Mouse (Mus musculus): ENCODE results near the gene Taf5l. TPM values are rescaled to one million over a fixed set of nuclear protein-coding genes. Genes with fewer than 3 reads are reported as not detected.
A peak's percentile ranks its signal among the peaks of the same experiment; 100 is the strongest.
"Not testable (repeated sequence)": the region's sequence is repeated elsewhere in the genome, so short reads cannot be mapped to it uniquely, and the experiment has no call there.

Gene Taf5l
- polyA plus RNA-seq, 1 experiment from 2014 or later = 62.5 TPM

DNA sequence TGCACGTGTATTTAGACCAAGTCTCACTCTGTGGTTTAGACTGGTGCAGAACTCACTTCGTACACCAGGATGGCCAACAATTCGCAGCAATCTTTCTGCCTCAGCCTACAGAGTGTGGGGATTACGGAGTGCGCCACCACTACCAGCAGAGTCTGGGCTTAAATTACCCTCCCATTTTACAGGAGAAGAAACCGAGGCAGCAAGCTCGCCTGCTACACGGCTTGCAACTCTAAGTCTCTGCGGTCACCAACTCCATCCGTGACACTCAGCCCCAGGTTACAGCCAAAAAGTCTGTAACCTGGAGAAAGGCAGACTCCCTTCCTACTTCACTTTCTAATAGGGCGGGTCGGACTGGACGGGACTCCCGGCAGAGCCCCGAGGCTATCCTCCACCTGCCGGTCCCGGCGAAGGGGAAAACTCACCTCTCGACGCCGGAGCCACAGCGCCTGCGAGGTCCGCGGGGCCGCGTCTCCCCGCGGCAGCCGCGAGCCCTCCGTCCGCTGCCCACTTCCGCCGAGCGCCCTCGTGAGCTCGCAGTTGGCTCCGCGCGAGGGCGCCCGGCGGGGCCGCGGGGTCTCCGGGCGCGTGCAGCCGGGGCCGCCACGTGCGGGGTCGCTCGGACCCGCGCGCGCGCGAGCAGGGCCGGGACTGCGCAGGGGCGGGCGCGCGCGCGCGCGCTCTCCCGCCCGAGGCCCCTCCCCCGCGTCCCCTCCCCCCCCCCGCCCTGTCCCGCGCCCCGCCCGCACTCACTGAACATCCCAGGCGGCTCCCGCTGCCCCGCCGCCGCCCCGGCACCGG is 559 bp downstream of the Taf5l start:
- Histone ChIP-seq H3K4me1 (replicated peaks; ENCODE audit: control insufficient read depth, insufficient read depth, low read length) (peaks cover 34% of the 10 kb centered on the region), H3K27me3 (replicated peaks; ENCODE audit: control insufficient read depth, insufficient read depth, low read length) (no peaks in the 10 kb centered on the region), H3K27ac (ENCODE audit: low read depth, low read length) (peak overlapping the region; percentile 89), H3K4me2 (peak overlapping the region; percentile 73), H3K9me3 (ENCODE audit: control insufficient read depth, low read length) (no peaks in the 10 kb centered on the region), H3K36me3 (ENCODE audit: control insufficient read depth, insufficient read depth, low read length) (peaks cover 4% of the 10 kb centered on the region; the same call in 1 of the 2 replicates), H3K9ac (ENCODE audit: low read depth, low read length) (peak overlapping the region; percentile 95), H3K4me3 (ENCODE audit: low read depth, low read length) (peak overlapping the region; percentile 89)
- DNase-seq (ENCODE audit: low spot score) (no peak), ATAC-seq (replicated peaks; ENCODE audit: low FRiP score) (peak; percentile 72)
- WGBS = under 1% methylated on average over 64 of the region's 87 CpGs

DNA sequence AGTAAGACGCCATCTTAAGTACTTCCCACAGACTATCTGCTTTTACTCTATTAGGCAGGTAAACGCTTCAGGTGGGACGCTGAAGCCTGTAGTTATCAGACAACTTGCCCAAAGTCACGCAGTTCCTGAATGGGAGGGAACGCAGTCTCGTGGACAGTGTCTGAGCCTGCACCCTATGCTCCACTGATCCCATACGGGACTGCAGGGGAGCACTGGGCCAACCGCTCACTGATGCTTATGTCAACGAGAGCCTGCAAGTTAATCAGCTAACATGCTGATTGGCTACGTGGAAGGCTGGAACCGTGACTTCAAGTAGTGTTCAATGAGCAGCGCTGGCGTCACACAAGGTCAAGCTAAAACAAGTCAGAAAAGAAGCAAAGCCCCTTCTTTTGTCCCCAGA is 1.4 kb downstream of the Taf5l start:
- Histone ChIP-seq H3K9ac (ENCODE audit: low read depth, low read length) (peak overlapping the region; percentile 95), H3K9me3 (ENCODE audit: control insufficient read depth, low read length) (no peaks in the 10 kb centered on the region), H3K4me1 (replicated peaks; ENCODE audit: control insufficient read depth, insufficient read depth, low read length) (peaks cover 39% of the 10 kb centered on the region), H3K27ac (ENCODE audit: low read depth, low read length) (peak overlapping the region; percentile 89; the same call in 1 of the 2 replicates), H3K36me3 (ENCODE audit: control insufficient read depth, insufficient read depth, low read length) (peaks cover 4% of the 10 kb centered on the region; the same call in 1 of the 2 replicates), H3K4me2 (peak overlapping the region; percentile 73), H3K27me3 (replicated peaks; ENCODE audit: control insufficient read depth, insufficient read depth, low read length) (no peaks in the 10 kb centered on the region), H3K4me3 (ENCODE audit: low read depth, low read length) (peak overlapping the region; percentile 89)
- 14% methylated on average over 13 of the region's 13 CpGs for WGBS
- DNase-seq (ENCODE audit: low spot score) = peak; percentile 44
- peak; percentile 68 for ATAC-seq (replicated peaks; ENCODE audit: low FRiP score)

DNA sequence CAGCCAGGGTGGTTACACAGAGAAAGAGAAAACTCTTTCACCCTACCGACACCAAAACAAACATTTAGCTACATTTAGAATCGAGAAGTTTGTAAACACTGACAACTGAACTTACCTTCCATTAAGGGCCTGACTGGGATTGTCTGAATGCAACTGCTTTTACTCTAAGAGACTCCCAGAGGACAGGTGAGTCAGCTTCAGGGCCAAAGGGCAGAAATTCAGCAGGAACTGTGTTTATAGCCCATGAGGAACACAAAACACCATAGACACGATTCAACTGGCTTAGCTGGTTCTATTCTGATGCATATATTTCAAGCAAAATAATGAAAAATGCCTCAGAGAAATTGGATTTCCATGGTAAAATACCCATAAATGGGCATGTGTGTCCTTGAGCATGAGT is 6.4 kb downstream of the Taf5l start:
- peaks cover 5% of the 10 kb centered on the region for H3K36me3 ChIP-seq (ENCODE audit: control insufficient read depth, insufficient read depth, low read length)
- no peaks in the 10 kb centered on the region for H3K9me3 ChIP-seq (ENCODE audit: control insufficient read depth, low read length)
- H3K4me3 ChIP-seq (ENCODE audit: low read depth, low read length) = no peak overlapping the region
- 76% methylated on average over 3 of the region's 3 CpGs for WGBS
- H3K4me1 ChIP-seq (replicated peaks; ENCODE audit: control insufficient read depth, insufficient read depth, low read length) = peaks cover 30% of the 10 kb centered on the region
- DNase-seq (ENCODE audit: low spot score) (no peak), ATAC-seq (replicated peaks; ENCODE audit: low FRiP score) (no peak)
- no peak overlapping the region for H3K9ac ChIP-seq (ENCODE audit: low read depth, low read length)
- H3K27me3 ChIP-seq (replicated peaks; ENCODE audit: control insufficient read depth, insufficient read depth, low read length) = no peaks in the 10 kb centered on the region
- H3K27ac ChIP-seq (ENCODE audit: low read depth, low read length) = no peak overlapping the region
- no peak overlapping the region for H3K4me2 ChIP-seq

DNA sequence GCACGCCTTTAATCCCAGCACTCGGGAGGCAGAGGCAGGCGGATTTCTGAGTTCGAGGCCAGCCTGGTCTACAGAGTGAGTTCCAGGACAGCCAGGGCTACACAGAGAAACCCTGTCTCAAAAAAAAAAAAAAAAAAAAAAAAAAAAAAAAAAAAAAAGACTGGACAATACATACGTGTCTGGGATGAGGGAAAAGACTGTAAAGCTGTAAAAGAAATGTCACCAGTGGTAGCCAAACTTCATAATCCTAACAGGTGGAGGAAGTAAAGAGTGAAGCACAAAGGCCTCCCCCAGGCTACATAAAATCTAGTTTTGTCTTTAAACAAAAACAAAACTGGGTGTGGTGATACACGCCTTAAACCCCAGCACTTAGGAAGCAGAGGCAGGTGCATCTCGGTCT is 6.9 kb downstream of the Taf5l start:
- 87% methylated on average over 6 of the region's 7 CpGs for WGBS
- H3K27ac ChIP-seq (ENCODE audit: low read depth, low read length); H3K36me3 ChIP-seq (ENCODE audit: control insufficient read depth, insufficient read depth, low read length); H3K9ac ChIP-seq (ENCODE audit: low read depth, low read length); H3K4me2 ChIP-seq; DNase-seq (ENCODE audit: low spot score); H3K9me3 ChIP-seq (ENCODE audit: control insufficient read depth, low read length); H3K4me3 ChIP-seq (ENCODE audit: low read depth, low read length); H3K27me3 ChIP-seq (replicated peaks; ENCODE audit: control insufficient read depth, insufficient read depth, low read length); ATAC-seq (replicated peaks; ENCODE audit: low FRiP score): not testable (repeated sequence)
- H3K4me1 ChIP-seq (replicated peaks; ENCODE audit: control insufficient read depth, insufficient read depth, low read length) = peaks cover 25% of the 10 kb centered on the region

DNA sequence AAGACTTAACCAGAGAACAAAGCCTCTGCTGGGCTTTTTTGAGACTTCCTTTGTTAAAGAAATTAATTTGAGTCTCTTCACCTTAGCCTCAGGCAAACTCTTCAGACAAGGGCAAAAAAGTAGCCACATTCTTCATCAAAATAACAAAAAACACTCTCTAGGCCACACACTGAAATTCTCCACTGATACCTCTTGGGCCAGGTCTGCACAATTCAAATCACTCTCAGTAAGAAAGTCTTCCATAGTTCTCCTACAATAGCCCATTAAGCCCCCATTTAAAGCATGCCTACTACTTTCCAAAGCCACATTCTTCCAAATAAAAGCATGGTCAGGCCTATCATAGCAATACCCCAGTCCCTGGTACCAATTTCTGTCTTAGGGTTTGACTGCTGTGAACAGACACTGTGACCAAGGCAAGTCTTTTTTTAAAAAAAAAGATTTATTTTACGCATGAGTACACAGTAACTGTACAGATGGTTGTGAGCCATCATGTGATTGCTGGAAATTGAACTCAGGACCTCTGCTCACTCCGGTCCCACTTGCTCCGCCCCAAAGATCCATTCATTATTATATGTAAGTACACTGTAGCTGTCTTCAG is 9.1 kb downstream of the Taf5l start:
- Histone ChIP-seq H3K36me3 (ENCODE audit: control insufficient read depth, insufficient read depth, low read length) (peaks cover 27% of the 10 kb centered on the region), H3K4me1 (replicated peaks; ENCODE audit: control insufficient read depth, insufficient read depth, low read length) (peaks cover 14% of the 10 kb centered on the region), H3K4me2 (0 out of 2 replicates have a peak overlapping the region, but pooled peaks have one; percentile 4), H3K9me3 (ENCODE audit: control insufficient read depth, low read length) (no peaks in the 10 kb centered on the region), H3K27ac (ENCODE audit: low read depth, low read length) (no peak overlapping the region), H3K9ac (ENCODE audit: low read depth, low read length) (no peak overlapping the region), H3K4me3 (ENCODE audit: low read depth, low read length) (no peak overlapping the region), H3K27me3 (replicated peaks; ENCODE audit: control insufficient read depth, insufficient read depth, low read length) (no peaks in the 10 kb centered on the region)
- WGBS = 92% methylated on average over 3 of the region's 3 CpGs
- DNase-seq (ENCODE audit: low spot score) (no peak), ATAC-seq (replicated peaks; ENCODE audit: low FRiP score) (no peak)

DNA sequence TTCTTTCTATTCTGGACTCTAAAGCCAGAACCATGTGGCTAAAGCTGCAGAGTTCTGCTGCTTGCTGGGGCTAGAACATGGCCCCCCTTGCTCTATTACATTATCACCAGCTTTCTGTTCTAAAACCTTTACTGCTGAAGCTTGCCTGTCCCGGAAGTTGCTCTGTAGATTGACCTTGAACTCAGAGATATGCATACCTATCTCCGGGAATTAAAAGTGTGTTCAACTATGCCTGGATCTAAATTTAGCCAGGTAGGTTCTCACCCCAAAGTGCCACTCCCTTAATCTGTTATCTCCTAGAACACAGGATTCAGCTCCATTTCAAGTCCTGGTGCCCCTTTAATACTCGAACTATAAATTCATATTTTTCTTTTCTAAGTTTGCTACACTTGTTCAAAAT is 9.6 kb downstream of the Taf5l start:
- no peaks in the 10 kb centered on the region for H3K9me3 ChIP-seq (ENCODE audit: control insufficient read depth, low read length)
- WGBS = 48% methylated on average over 3 of the region's 3 CpGs
- no peak overlapping the region for H3K27ac ChIP-seq (ENCODE audit: low read depth, low read length)
- H3K9ac ChIP-seq (ENCODE audit: low read depth, low read length) = no peak overlapping the region
- ATAC-seq (replicated peaks; ENCODE audit: low FRiP score) = no peak; the same call in 1 of the 2 replicates
- no peaks in the 10 kb centered on the region for H3K27me3 ChIP-seq (replicated peaks; ENCODE audit: control insufficient read depth, insufficient read depth, low read length)
- H3K4me3 ChIP-seq (ENCODE audit: low read depth, low read length) = no peak overlapping the region
- no peak for DNase-seq (ENCODE audit: low spot score)
- H3K4me2 ChIP-seq = no peak overlapping the region
- peaks cover 11% of the 10 kb centered on the region for H3K4me1 ChIP-seq (replicated peaks; ENCODE audit: control insufficient read depth, insufficient read depth, low read length)
- peaks cover 27% of the 10 kb centered on the region for H3K36me3 ChIP-seq (ENCODE audit: control insufficient read depth, insufficient read depth, low read length)

DNA sequence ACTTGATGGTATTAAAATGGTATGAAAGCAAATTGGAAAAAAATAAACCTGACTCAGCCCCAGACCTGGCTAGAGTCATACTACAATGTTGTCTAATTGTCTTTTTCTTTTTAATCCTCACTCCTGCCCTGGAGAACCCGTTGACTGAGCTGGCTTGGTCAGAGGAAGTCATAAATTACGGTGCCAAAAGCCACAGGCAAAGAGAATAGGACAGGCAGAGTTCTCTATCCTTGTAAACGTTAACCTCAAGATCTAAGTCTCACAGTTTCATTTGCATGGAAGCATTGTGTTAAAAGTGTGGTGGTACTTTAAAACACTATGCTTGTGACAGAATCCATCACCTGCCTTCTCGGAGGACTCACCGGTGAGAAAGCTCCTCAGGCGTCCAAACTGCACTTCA is 13.4 kb downstream of the Taf5l start:
- Histone ChIP-seq H3K4me3 (ENCODE audit: low read depth, low read length) (no peak overlapping the region), H3K4me1 (replicated peaks; ENCODE audit: control insufficient read depth, insufficient read depth, low read length) (no peaks in the 10 kb centered on the region; the same call in 1 of the 2 replicates), H3K27ac (ENCODE audit: low read depth, low read length) (no peak overlapping the region), H3K27me3 (replicated peaks; ENCODE audit: control insufficient read depth, insufficient read depth, low read length) (no peaks in the 10 kb centered on the region), H3K9me3 (ENCODE audit: control insufficient read depth, low read length) (no peaks in the 10 kb centered on the region), H3K36me3 (ENCODE audit: control insufficient read depth, insufficient read depth, low read length) (peaks cover 56% of the 10 kb centered on the region), H3K9ac (ENCODE audit: low read depth, low read length) (no peak overlapping the region), H3K4me2 (no peak overlapping the region)
- WGBS = 82% methylated on average over 6 of the region's 6 CpGs
- ATAC-seq (replicated peaks; ENCODE audit: low FRiP score) = no peak
- DNase-seq (ENCODE audit: low spot score) = no peak

DNA sequence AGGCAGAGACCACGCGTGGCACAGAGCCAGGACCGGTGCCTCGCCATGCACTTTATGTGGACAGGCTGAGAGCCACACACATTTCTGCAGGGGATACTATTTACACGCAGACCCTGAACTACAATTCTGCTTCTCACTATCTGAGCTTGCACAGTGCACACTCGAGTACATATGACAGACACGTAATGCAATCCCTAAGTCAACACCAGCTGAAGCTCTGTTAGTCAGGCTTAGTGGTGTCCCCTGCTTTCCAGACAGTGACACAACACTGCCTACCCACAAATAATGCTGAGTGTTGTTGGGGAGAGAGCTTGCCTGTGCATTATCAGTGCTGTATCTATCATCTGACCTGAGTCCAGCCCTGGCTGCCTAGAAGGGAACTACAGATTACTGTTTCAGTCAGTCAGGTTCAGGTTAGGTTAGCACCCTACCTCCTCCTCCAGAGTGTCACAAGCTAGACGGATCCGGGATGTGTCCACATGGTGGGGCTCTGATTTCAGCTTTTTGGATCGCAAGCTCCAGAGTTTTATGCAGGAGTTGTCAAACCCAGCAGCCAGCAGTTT is 18.6 kb downstream of the Taf5l start:
- no peaks in the 10 kb centered on the region for H3K4me1 ChIP-seq (replicated peaks; ENCODE audit: control insufficient read depth, insufficient read depth, low read length)
- ATAC-seq (replicated peaks; ENCODE audit: low FRiP score) (no peak), DNase-seq (ENCODE audit: low spot score) (no peak)
- peaks cover 50% of the 10 kb centered on the region for H3K36me3 ChIP-seq (ENCODE audit: control insufficient read depth, insufficient read depth, low read length)
- H3K4me2 ChIP-seq = no peak overlapping the region
- no peaks in the 10 kb centered on the region for H3K27me3 ChIP-seq (replicated peaks; ENCODE audit: control insufficient read depth, insufficient read depth, low read length)
- no peak overlapping the region for H3K4me3 ChIP-seq (ENCODE audit: low read depth, low read length)
- H3K9me3 ChIP-seq (ENCODE audit: control insufficient read depth, low read length) = no peaks in the 10 kb centered on the region
- 94% methylated on average over 10 of the region's 10 CpGs for WGBS
- H3K27ac ChIP-seq (ENCODE audit: low read depth, low read length) = no peak overlapping the region
- H3K9ac ChIP-seq (ENCODE audit: low read depth, low read length) = no peak overlapping the region
